Mouse (Mus musculus): Measurements from ENCODE around the gene Gas2. TPM values are rescaled to one million over a fixed set of nuclear protein-coding genes. Genes with fewer than 3 reads are reported as not detected.

The Gas2 gene
- total RNA-seq, 2 experiments from 2014 or later: 26.5 to 28.5 TPM

DNA sequence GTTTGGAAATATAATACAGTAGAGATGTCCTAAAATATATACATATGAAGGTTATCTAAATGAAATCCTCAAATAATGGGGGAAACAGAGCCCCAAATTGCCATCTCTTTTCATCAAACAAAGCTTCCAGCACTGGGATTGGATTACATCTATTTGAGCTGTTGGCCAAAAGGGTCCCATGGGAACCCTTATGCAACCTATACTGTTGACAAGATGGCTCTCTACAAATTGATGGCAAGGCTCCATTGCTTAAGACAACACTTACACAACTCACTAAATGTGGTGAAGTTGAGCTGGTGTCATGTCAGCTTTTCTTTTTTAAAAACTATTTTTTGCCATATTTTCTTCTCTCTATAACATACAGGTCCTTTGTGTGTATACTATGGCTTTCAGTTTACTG, 14.5 kb downstream of the Gas2 start:
- intact Hi-C loops (cut with DNase I): no loop called here
- DNase-seq (ENCODE audit: low spot score in 2 of 2): no peak

DNA sequence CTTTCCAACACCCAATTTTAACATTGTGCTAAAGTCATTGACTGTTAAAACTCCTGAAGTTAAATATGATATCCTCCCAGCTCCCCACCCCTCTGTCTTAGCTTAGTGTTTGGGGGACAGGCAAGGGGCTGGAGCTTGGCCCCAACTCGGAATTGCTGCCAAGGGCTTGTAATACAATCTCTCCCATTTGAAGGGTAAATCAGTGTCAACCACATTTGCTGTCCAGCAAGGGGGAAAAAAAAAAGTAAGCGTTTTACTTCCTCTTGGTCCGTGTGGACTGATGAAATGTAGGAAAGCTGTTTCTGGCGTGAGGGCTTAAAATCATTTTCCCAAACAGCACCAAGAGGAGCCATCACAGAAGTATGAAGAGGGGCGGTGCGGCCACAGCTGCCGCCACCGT, 16.9 kb downstream of the Gas2 start:
- intact Hi-C loops (cut with DNase I): no loop called here

DNA sequence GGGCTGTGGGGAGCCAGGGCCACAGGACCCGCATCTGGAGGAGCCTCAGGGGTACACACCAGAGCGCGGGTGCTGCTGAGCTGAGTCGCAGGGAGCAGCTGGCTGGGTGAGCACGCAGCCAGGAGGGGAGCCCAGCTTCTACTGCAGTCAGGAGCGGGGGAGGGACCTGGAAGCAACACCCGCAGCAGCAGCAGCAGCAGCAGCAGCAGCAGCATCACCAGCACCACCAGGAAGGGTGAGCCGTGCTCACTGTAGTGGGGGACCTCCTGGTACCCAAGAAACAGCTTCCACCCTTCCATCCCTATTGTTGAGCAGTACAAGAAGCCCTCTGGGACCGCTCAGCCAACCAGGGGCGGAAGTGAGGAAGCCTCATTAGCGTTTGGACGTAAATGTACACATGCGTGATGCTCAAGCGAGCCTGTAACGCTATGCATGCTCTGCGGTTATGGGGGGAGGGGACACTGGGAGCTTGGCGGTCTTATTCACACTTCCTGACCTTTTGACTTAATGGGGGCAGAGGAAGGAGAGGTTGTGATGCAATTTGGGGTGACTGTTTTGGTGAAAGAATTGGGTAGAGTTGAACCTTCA, 17.4 kb downstream of the Gas2 start:
- intact Hi-C loops (cut with DNase I): no loop called here
- DNase-seq (ENCODE audit: low spot score in 2 of 2): peak; percentile 66 to 74

More for the DNA sequence above, 16.9 kb downstream of the Gas2 start:
- no peak for DNase-seq (ENCODE audit: low spot score in 2 of 2)

DNA sequence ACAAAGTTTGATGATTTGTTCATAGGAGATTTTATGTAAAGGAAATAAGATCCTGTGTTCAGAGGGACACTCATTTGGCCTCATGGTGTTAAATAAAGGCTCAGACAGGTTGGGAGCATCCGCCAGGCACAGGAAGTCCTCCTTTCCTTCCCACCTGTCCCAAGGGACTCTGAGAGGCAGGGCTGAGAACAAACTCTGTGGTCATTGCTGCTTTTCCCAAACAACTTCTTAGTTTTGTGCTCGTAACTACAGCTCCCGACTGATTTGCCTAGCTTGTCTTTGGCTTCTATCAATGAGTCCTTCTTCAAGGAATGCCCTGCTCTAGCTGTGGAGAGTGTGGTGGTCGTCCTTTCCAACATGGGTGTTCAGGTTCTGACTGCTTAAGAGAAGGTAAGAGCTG, 18.3 kb downstream of the Gas2 start:
- DNase-seq (ENCODE audit: low spot score in 2 of 2): no peak
- intact Hi-C loops (cut with DNase I): no loop called here

DNA sequence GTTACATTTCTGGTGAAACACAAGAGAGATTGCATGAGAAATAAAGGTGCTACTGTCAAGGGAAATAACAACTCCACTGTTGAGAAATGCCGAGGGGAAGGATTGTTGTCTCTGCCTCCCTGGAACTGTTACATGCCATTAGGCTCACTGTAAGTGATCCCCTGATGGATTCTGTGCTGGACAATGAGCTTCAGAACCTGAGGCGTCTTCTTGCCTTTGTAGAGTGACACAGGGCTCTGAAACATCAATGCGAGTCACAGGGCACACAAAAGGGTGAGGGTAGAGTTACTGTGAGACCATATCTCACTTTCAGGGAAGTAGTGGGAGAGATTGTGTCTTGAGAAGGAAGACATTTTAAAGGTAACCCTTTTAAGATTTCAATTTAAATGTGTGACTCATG, 23.5 kb downstream of the Gas2 start:
- intact Hi-C loops (cut with DNase I): no loop called here
- DNase-seq (ENCODE audit: low spot score in 2 of 2): no peak

DNA sequence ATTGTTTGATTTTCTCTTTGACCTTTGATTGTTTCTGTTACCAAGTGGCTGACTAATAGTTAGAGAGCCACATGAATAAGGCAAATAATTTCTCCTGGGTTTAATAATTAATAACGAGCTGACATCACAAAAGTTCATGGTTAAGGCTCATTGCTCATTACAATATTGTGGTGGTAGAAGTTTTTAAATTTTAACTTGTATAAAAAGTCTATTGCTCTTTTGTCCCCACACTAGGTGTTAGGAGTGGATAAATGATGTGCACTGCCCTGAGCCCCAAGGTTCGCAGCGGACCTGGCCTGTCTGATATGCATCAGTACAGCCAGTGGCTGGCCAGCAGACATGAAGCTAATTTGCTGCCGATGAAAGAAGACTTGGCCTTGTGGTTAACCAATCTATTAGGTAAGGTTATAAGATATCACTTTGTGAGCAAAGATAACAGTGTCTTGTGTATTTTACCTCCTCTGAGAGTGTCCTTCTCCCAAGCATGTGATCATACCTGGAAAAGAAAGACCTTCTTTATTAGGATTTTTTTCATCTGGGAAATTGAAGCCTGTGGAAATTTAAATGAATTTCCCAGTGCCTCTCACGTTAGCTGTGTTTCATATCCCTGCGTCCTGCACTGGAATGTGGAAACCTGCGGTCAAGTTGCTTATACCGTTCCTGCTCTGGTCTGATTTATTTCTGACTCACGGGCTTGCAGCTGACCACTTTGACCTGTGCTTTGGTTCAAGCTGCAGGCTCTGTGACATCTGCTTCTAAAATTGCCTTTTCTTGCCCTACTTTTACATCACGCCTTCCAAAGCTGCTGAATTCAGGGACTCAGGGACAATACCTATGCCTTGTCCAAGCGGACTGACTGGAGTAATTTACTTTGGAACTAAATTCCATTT, 26.1 kb downstream of the Gas2 start:
- no peak for DNase-seq (ENCODE audit: low spot score in 2 of 2)
- intact Hi-C loops (cut with DNase I): no loop called here

DNA sequence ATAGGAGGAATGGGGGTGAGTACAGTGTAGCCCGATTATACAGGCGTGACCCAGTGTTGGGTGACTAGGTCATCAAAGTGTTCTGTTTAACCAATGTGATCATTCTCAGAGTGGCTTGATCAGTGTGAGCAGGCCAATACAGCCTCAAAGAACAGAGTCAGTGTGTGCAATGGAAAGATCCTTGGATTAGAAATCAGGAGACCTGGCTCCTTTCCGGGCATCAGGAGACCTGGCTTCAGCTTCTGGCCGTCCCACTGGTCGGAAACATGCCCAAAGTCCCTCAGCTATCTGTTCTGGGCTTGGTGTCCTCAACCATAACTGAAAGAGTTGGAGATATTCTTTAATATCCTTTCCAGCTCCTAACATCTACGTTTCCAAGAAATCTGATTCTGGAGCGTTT, 27.8 kb downstream of the Gas2 start:
- intact Hi-C loops (cut with DNase I): no loop called here
- no peak for DNase-seq (ENCODE audit: low spot score in 2 of 2)

DNA sequence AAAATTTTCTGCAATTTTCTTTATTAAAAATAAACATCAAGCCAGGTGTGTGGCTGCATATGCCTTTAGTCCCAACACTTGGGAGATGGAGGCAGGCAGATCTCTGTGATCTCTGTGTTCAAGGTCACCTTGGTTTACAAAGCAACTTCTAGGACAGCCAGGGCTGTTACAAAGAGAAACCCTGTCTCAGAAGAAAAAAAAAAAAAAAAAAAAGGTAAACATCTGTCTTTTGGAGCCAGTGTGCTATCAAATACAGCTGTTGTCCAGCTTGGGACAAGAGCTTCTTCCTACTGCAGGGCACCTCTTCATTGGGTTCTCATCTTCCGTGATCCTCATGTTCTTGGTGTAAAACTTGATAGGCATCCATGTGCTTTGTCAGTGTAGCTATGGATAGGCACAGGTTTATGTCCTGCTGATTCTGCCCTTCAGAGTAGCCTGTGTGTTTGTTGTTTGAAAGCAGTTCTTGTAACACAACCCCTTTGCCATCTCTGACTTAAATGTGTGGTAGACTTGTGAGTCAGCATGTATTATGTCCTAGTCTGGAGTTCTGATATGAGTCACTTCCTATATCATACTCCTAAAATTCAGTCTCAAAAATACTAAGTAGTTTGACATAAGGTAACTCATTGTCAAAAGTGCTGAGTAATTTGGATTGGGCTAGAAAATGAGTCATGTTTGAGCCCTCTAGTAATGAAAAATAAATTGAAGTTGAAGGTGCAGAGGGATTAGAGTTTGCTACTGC, 30.6 kb downstream of the Gas2 start:
- no peak for DNase-seq (ENCODE audit: low spot score in 2 of 2)
- intact Hi-C loops (cut with DNase I): no loop called here

DNA sequence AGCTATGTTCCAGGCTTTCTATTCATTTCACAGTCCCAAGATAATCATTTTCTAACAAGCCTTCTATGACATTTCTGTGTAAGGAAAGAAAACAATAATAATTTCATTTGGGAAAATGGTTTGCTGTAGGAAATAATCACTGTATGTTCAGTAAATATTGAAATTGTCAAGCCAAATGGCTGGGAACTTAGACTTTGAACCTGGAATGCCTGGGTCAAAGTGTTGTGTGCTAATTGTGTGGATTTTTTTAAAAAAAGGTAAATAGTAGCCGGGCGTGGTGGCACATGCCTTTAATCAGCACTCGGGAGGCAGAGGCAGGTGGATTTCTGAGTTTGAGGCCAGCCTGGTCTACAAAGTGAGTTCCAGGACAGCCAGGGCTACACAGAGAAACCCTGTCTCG, 31.2 kb downstream of the Gas2 start:
- DNase-seq (ENCODE audit: low spot score in 2 of 2): no peak
- intact Hi-C loops (cut with DNase I): no loop called here

DNA sequence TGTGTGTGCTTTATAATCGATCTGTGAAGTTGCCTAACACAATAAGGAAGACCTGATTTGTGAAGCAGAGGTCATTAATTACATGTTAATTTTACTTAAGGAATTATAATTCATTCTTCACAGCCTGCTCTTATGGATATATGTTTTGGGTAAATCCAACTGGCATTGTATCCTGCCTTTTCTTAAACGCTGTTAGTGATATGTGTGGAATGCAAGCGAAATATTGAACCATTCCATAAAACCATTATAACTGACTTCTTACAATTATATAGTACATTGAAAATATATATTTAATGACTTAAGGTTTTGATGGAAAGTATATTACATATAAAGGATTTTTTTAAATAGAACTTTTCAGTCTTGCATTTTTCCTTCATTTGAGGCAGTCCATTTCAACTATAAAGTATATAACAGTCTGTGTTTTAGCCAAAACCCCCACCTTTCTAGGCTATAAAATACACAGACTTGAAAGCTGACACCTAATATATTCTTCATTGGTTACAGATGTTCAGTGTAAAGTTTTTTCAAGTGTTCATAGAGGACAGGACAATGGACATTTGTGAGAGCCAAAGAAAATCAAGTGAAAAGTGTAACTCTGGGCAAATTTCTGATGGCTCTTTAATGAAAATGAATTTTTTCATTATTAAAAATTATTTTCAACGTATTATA, 32.5 kb downstream of the Gas2 start:
- DNase-seq (ENCODE audit: low spot score in 2 of 2): no peak
- intact Hi-C loops (cut with DNase I): no loop called here

DNA sequence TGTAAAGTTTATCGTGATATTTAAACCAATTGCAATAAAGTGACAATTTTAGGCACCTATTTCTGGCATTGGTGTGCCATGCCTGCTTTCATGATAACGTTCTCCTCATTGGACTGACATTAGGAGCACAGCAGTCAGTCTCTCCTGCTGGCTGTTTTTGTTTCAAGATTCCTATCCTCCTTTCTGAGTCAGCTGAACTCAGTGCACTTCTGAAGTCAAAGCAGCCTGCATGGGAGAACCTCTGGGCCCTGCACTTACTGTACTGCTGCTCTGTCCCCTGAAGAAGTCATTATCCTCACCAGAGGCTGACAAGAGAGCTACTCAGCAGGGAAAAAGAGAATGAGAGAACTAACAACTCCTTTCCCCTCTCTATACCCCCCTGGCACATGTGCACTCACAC, 33.1 kb downstream of the Gas2 start:
- no peak for DNase-seq (ENCODE audit: low spot score in 2 of 2)
- intact Hi-C loops (cut with DNase I): no loop called here

DNA sequence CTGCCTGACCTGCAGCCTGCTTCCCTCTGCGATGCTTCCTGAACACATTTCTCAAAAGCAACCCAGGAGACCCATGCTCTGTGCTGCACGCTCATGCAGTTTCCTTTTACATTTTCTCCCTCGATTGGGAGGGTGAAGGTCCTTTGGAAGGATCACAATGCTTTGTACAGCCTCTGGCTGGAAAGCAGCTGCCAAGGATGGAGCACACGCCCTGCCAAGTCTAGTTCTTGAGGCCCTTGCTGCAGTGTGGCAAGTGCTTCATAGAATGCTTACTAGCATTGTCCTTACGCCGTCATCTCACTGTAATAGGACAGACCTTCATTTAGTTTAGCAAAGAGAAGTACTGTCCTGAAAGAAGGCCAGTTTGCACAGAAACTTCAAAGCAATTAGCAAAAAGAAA, 37.3 kb downstream of the Gas2 start:
- intact Hi-C loops (cut with DNase I): no loop called here
- DNase-seq (ENCODE audit: low spot score in 2 of 2): no peak

DNA sequence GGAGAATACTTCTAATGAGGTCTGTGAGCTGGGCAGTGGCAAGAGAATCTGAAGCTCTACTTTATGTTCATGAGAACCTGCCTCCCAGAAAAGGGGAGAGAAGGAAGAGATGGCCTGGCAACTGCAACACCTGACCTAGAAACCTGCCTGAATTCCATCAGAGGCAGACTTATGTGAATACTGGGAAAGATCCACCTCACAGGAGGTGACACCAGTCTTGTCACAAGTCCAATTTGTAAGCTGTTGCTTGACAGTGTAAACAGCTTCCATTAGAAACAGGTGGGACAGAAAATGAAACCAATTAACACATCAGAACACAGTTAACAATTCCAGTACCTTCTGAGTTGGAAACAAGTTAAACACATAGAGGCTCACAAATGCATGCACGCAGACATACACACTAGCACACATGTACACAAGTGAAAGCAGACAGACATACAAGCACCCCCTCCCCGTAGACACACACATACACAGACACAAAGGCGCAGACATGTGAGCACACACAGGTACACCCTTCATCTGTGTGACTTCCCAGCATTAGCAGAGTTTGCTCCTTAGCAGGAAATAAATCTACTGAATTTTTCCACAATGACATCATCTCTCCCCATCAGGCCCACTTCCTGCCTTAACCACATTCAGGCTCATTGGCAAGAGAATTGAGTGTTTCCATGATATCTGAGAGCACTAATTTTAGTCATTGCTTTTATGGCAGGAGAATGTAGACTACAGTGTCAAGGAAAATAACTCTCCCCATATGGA, 51.7 kb downstream of the Gas2 start:
- intact Hi-C loops (cut with DNase I): no loop called here

DNA sequence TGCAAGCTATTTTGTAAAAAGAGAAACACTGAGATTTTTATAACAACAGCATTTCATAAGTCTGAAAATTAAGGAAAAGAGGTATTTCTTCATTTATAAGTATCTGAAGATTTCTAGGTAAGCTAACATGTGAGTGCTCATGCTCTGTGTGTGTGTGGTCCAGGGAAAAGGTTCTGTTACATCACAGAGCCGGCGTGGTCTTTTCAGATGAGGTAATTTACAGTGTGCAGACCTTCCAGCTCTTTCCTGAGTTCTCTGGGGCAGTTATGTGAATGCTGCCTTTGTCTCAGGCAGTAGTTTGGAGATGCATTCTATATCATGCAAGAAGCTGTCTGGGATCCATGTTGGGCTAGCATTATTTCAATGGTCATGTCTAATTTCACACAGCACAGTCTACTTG, 52.3 kb downstream of the Gas2 start:
- no peak for DNase-seq (ENCODE audit: low spot score in 2 of 2)
- intact Hi-C loops (cut with DNase I): no loop called here

More for the DNA sequence above, 51.7 kb downstream of the Gas2 start:
- DNase-seq (ENCODE audit: low spot score in 2 of 2): no peak

DNA sequence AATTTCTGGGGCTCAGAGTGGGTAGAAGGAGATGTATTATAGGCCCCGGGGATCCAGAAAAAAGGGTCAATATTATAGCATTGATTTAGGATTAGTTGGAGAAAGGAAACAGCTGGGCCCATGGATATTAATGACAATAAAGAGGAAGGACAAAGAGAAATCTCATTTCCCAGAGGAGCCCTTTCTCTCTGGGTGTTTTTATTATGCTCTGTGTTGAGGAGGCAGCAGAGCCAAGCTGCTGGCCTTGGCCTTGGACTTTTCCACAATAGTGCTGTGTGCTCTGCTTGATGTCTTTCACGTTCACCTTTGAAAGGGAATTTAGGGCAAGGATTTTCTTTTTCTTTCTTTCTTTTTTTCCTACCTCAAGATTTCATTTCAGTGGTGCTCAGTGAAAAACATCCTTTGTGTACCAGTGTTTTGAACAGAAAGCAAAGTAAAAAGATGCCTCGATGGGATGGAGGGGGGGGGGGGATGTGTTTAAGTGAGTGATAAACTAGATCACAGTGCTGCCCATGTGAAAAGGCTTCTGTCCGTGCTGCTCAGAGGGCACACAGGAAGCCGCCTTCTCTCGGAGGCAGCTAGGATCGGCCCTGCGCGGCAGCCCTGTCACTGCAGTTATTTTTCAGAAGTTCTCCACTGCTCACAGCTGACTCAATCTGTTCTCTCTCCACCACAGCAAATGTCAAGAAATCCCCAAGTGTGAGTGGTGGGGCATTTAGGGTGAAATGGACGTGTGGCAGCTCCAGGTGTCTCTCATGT, 67.1 kb downstream of the Gas2 start:
- no peak for DNase-seq (ENCODE audit: low spot score in 2 of 2)
- intact Hi-C loops (cut with DNase I): no loop called here

DNA sequence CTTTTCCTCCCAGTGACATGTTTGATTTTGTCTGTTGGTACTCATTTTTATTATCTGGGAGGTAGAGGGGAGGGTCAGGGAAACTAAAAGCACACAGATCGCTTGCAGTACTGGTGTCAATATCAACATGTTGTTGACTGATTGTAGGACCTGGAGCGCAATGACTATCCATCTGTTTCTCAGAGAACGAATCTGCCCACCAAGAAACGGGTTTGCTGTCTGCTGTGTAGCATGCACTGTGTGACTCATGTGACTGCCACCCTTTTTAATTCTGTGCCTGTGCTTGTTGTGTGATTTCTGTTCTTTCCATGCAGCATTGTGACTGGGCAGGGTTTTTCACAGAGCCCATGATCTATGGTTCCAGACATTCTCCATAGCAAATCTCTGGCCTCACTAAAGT, 69.4 kb downstream of the Gas2 start:
- no peak for DNase-seq (ENCODE audit: low spot score in 2 of 2)
- intact Hi-C loops (cut with DNase I): no loop called here

DNA sequence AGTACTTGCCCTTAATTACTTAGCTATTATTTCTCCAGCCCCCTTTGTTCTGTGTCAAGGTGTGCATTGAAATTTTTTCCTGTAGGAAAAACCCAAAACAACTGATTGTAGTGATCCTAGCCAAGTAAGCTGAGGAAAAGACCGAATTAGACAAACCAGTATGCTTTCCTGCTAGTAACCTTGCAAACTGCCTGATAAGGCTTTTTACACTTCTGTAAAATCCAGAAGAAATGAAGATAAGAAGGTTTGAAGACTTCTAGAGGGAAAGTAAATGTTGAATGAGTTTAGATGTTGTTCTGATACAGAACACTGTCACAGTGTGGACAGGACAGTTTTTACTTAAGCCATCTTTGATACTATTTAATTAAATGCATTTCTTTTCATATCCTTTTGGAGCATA, 75.5 kb downstream of the Gas2 start:
- intact Hi-C loops (cut with DNase I): no loop called here
- DNase-seq (ENCODE audit: low spot score in 2 of 2): no peak

DNA sequence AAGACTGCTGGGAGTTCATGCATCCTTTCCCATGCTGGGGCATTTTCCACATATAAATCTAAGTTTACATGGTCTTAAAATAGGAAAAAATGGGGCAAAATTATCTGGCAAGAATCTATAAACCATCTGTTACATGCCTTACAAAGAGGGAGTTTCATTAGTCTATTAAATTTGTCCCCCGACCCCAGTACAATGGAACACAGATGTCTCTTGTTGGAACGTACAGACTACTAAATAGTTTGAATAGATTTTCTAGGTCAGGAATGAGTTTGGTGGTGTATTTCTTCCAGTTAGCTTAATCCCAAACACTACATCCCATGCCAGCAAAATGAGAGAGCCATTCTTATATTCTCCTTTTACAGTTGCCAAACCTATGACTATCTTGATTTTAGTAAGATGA, 78.6 kb downstream of the Gas2 start:
- intact Hi-C loops (cut with DNase I): no loop called here
- DNase-seq (ENCODE audit: low spot score in 2 of 2): no peak
